ENCODE assay signal across 9 mouse cellular contexts in the genomic region with DNA sequence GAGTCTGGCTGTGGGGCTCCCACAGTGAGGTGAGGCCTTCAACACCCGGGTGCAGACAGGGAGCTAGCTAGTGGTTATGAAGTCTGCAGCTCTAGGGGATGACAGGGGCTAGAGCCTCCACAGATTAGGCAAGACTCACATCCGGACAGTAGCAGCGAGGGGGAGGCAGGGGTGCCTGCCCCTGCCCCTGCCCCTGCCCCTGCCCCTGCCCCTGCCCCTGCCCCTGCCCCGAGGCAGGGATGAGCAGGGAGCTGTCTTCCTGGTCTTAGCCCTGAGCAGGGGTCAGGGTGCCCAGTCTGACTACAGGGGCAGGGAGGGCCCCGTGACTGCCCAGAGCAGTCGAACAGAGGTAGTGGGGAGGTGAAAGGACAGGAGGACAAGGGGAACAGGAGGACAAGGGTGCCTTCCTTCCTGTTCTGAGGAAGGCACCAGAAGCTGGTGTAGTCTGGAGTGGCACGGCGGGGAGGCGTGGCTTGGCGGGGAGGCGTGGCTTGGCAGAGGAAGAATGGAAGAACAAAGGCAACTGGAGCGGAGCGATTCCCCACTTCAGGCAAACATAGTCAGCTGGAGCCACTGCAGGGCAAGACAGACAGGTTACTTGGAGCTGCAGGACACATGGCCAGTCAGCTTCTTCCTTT. TPM values are rescaled to one million over a fixed set of nuclear protein-coding genes. Genes with fewer than 3 reads are reported as not detected.
DNase-seq lines count a peak whose midpoint lies in the region; ATAC-seq lines count a peak whose summit lies in the region.
"Had no signal": no experiment of that assay in that cellular context is flagged by ENCODE, and none has a peak within 500 bp of the region (broad histone marks: within the 10 kb centered on the region; RNA-seq: fewer than 3 reads in every experiment).

No protein-coding gene starts in this region.

- H3K4me2 ChIP-seq in heart, embryonic 11.5 days = peak overlapping the region; percentile 51
- peak overlapping the region; percentile 32; the same call in 1 of the 2 replicates for H3K4me2 ChIP-seq in kidney, embryonic 14.5 days (replicated peaks; ENCODE audit: low read depth, low read length)
- peak overlapping the region; percentile 45 for H3K4me2 ChIP-seq in midbrain, embryonic 15.5 days

- 6% methylated on average over 13 of the region's 13 CpGs for WGBS in heart, embryonic 11.5 days (ENCODE audit: insufficient replicate concordance)
- WGBS in kidney, embryonic 14.5 days = 1% methylated on average over 13 of the region's 13 CpGs
- 4% methylated on average over 10 of the region's 13 CpGs for WGBS in midbrain, embryonic 15.5 days

- DNase-seq in CD4-positive, CD25-positive, alpha-beta regulatory T cell, adult 2 months (ENCODE audit: low read depth, low spot score) = peak; percentile 51
- DNase-seq in embryo, embryonic 10.5 days (ENCODE audit: low spot score) = peak; percentile 82
- DNase-seq in liver = peak; percentile 82
- peak; percentile 57 to 85 for DNase-seq in spleen, postnatal 10 days (ENCODE audit: low spot score in 2 of 2)

- H3K9ac ChIP-seq in heart, embryonic 11.5 days (ENCODE audit: low read depth, low read length) = peak overlapping the region; percentile 66
- H3K9ac ChIP-seq in kidney, embryonic 14.5 days (ENCODE audit: low read depth, low read length) = peak overlapping the region; percentile 50
- peak overlapping the region; percentile 47 for H3K9ac ChIP-seq in midbrain, embryonic 15.5 days

- peaks cover 13% of the 10 kb centered on the region for H3K4me1 ChIP-seq in heart, embryonic 11.5 days (ENCODE audit: control insufficient read depth, insufficient read depth, low read length)
- peaks cover 8% of the 10 kb centered on the region for H3K4me1 ChIP-seq in kidney, embryonic 14.5 days (ENCODE audit: control insufficient read depth, insufficient read depth, low read length)
- H3K4me1 ChIP-seq in midbrain, embryonic 15.5 days = peaks cover 6% of the 10 kb centered on the region

- no peak for ATAC-seq in CD4-positive, CD25-positive, alpha-beta regulatory T cell, adult 4 months
- peak; percentile 44; the same call in 1 of the 2 replicates for ATAC-seq in heart, embryonic 11.5 days (replicated peaks; ENCODE audit: insufficient number of reproducible peaks, low FRiP score, low TSS enrichment)
- peak; percentile 83 for ATAC-seq in kidney, embryonic 14.5 days (ENCODE audit: low FRiP score, low TSS enrichment)
- ATAC-seq in midbrain, embryonic 15.5 days (replicated peaks) = peak; percentile 42; the same call in 1 of the 2 replicates

- no peaks in the 10 kb centered on the region for H3K36me3 ChIP-seq in heart, embryonic 11.5 days (ENCODE audit: control insufficient read depth, insufficient read depth, low read length)
- no peaks in the 10 kb centered on the region for H3K36me3 ChIP-seq in kidney, embryonic 14.5 days (ENCODE audit: control insufficient read depth, insufficient read depth, low read length)
- no peaks in the 10 kb centered on the region for H3K36me3 ChIP-seq in midbrain, embryonic 15.5 days (replicated peaks)

- no peaks in the 10 kb centered on the region; the same call in 1 of the 2 replicates for H3K27me3 ChIP-seq in heart, embryonic 11.5 days (ENCODE audit: control insufficient read depth, insufficient read depth, low read length)
- H3K27me3 ChIP-seq in kidney, embryonic 14.5 days (ENCODE audit: control insufficient read depth, insufficient read depth, low read length) = no peaks in the 10 kb centered on the region
- no peaks in the 10 kb centered on the region for H3K27me3 ChIP-seq in midbrain, embryonic 15.5 days (replicated peaks)

- H3K4me3 ChIP-seq in heart, embryonic 11.5 days (ENCODE audit: low read depth, low read length) = no peak overlapping the region
- H3K4me3 ChIP-seq in kidney, embryonic 14.5 days (ENCODE audit: low read length) = no peak overlapping the region
- peak overlapping the region; percentile 16 for H3K4me3 ChIP-seq in midbrain, embryonic 15.5 days

- H3K9me3 ChIP-seq in heart, embryonic 11.5 days (replicated peaks; ENCODE audit: control insufficient read depth, low read length) = no peaks in the 10 kb centered on the region
- H3K9me3 ChIP-seq in kidney, embryonic 14.5 days (ENCODE audit: control insufficient read depth, low read length) = no peaks in the 10 kb centered on the region
- no peaks in the 10 kb centered on the region for H3K9me3 ChIP-seq in midbrain, embryonic 15.5 days

- peak overlapping the region; percentile 62 for H3K27ac ChIP-seq in heart, embryonic 11.5 days (ENCODE audit: low read depth, low read length)
- H3K27ac ChIP-seq in kidney, embryonic 14.5 days (ENCODE audit: low read depth, low read length) = 0 out of 2 replicates have a peak overlapping the region, but pooled peaks have one; percentile 24
- H3K27ac ChIP-seq in midbrain, embryonic 15.5 days = peak overlapping the region; percentile 59; the same call in 1 of the 2 replicates

RNA-seq across cellular contexts. Expression of gene Slc22a20, which starts 3.0 kb away (rescaled TPM):
- not detected for polyA plus RNA-seq in CD4-positive, CD25-positive, alpha-beta regulatory T cell, adult 4 months (2017; shearing (Covaris generic))
- not detected in 2 replicates for polyA plus RNA-seq in heart, embryonic 11.5 days (2014; fragmentation: Nextera tagmentation; extraction: Ambion mirVana)
- not detected in 2 replicates for polyA plus RNA-seq in kidney, embryonic 14.5 days (2014; fragmentation: Nextera tagmentation; extraction: Ambion mirVana)
- not detected in 2 replicates for polyA plus RNA-seq in midbrain, embryonic 15.5 days (2015; fragmentation: Nextera tagmentation; extraction: Ambion mirVana)
- polyA plus RNA-seq: large intestine, adult 2 months had no signal

RNA-seq across cellular contexts. Expression of gene Pola2, which starts 24.9 kb away (rescaled TPM):
- polyA plus RNA-seq in CD4-positive, CD25-positive, alpha-beta regulatory T cell, adult 4 months (2017; shearing (Covaris generic)) = 10 to 100 TPM; 13.8 to 15.8 TPM
- 58.9 and 59.2 TPM in 2 replicates for polyA plus RNA-seq in heart, embryonic 11.5 days (2014; fragmentation: Nextera tagmentation; extraction: Ambion mirVana)
- 74.2 and 95.3 TPM in 2 replicates for polyA plus RNA-seq in kidney, embryonic 14.5 days (2014; fragmentation: Nextera tagmentation; extraction: Ambion mirVana)
- 25.3 and 25.4 TPM in 2 replicates for polyA plus RNA-seq in midbrain, embryonic 15.5 days (2015; fragmentation: Nextera tagmentation; extraction: Ambion mirVana)

RNA-seq across cellular contexts. Expression of gene Capn1, which starts 26.8 kb away (rescaled TPM):
- 10 to 100 TPM; 40.2 to 45.3 TPM for polyA plus RNA-seq in CD4-positive, CD25-positive, alpha-beta regulatory T cell, adult 4 months (2017; shearing (Covaris generic))
- polyA plus RNA-seq in heart, embryonic 11.5 days (2014; fragmentation: Nextera tagmentation; extraction: Ambion mirVana) = 7.7 and 8.5 TPM in 2 replicates
- 6.3 and 8.6 TPM in 2 replicates for polyA plus RNA-seq in kidney, embryonic 14.5 days (2014; fragmentation: Nextera tagmentation; extraction: Ambion mirVana)
- polyA plus RNA-seq in midbrain, embryonic 15.5 days (2015; fragmentation: Nextera tagmentation; extraction: Ambion mirVana) = 2.9 and 3.3 TPM in 2 replicates

RNA-seq across cellular contexts. Expression of gene Syvn1, which starts 57.4 kb away (rescaled TPM):
- polyA plus RNA-seq in CD4-positive, CD25-positive, alpha-beta regulatory T cell, adult 4 months (2017; shearing (Covaris generic)) = 10 to 100 TPM; 13.4 to 17.1 TPM
- 19.5 and 22.1 TPM in 2 replicates for polyA plus RNA-seq in heart, embryonic 11.5 days (2014; fragmentation: Nextera tagmentation; extraction: Ambion mirVana)
- 23.5 and 32.8 TPM in 2 replicates for polyA plus RNA-seq in kidney, embryonic 14.5 days (2014; fragmentation: Nextera tagmentation; extraction: Ambion mirVana)
- 36.8 and 39.3 TPM in 2 replicates for polyA plus RNA-seq in midbrain, embryonic 15.5 days (2015; fragmentation: Nextera tagmentation; extraction: Ambion mirVana)
